Mouse (Mus musculus): Measurements from ENCODE around the gene Nkx2-4.

GRCm38 (mm10) chr2:147127366-147127765, 42.1 kb upstream of the Nkx2-4 start:
- no peak for TF ChIP-seq CTCF (IDR thresholded peaks at IDR 0.05; ENCODE audit: borderline replicate concordance, insufficient read depth, low read length)
- no peak for TF ChIP-seq POLR2A (IDR thresholded peaks at IDR 0.05; ENCODE audit: low read depth, low read length)

Measured in embryonic fibroblast, embryonic 13.5 days (primary cell).